Mouse (Mus musculus) spleen, embryonic (tissue): Measurements from ENCODE around the gene Inhbc.
"Not testable (repeated sequence)": the region's sequence is repeated elsewhere in the genome, so short reads cannot be mapped to it uniquely, and the experiment has no call there.

Experiments
- CTCF ChIA-PET: fragments of 350-600 bp; sonication (Branson Sonifier 250); formaldehyde crosslinking; loops from one replicate; lab custom pipeline; 2022; lab: Charles Lee

The Inhbc gene

GRCm38 (mm10) chr10:127330212-127330611, 40.0 kb downstream of the Inhbc start:
- CTCF ChIA-PET, result no interaction called here

- CTCF ChIA-PET, result no interaction called here
These were observed 42.6 kb downstream of the Inhbc start for GRCm38 (mm10) chr10:127327461-127328145.

GRCm38 (mm10) chr10:127326828-127327227, 43.4 kb downstream of the Inhbc start:
- CTCF ChIA-PET, result interaction anchor here (0.6 kb wide), 1 partner anchor 50 kb away, joined by 3 read pairs; no protein-coding TSS in a partner anchor

- CTCF ChIA-PET, result interaction anchor here (0.6 to 0.9 kb wide), 3 partner anchors 7 to 50 kb away, joined by 3 to 6 read pairs (median 3); no protein-coding TSS in a partner anchor
These were observed 44.0 kb downstream of the Inhbc start for GRCm38 (mm10) chr10:127326017-127326801.

- CTCF ChIA-PET, result interaction anchor here (0.7 to 0.9 kb wide), 2 partner anchors 8 to 14 kb away, joined by 3 to 6 read pairs; no protein-coding TSS in a partner anchor
These were observed 44.7 kb downstream of the Inhbc start for GRCm38 (mm10) chr10:127325454-127326016.

GRCm38 (mm10) chr10:127324495-127324894, 45.7 kb downstream of the Inhbc start:
- CTCF ChIA-PET, result no interaction called here

- CTCF ChIA-PET, result interaction anchor here (0.7 to 1.1 kb wide), 4 partner anchors 9 to 15 kb away, joined by 3 to 4 read pairs (median 3); no protein-coding TSS in a partner anchor
These were observed 46.9 kb downstream of the Inhbc start for GRCm38 (mm10) chr10:127323131-127323855.

- CTCF ChIA-PET, result interaction anchor here (0.7 to 1.1 kb wide), 3 partner anchors 11 to 16 kb away, joined by 3 to 4 read pairs (median 3); no protein-coding TSS in a partner anchor
These were observed 47.6 kb downstream of the Inhbc start for GRCm38 (mm10) chr10:127322669-127323068.

- CTCF ChIA-PET, result interaction anchor here (1.0 kb wide), 1 partner anchor 15 kb away, joined by 4 read pairs; no protein-coding TSS in a partner anchor
These were observed 48.1 kb downstream of the Inhbc start for GRCm38 (mm10) chr10:127322178-127322577.

GRCm38 (mm10) chr10:127321621-127322020, 48.6 kb downstream of the Inhbc start, which contains the start of gene Arhgap9:
Gene Arhgap9 (plus strand): TSS chr10:127321964.
- CTCF ChIA-PET, result no interaction called here

- CTCF ChIA-PET, result interaction anchor here (1.4 kb wide), 1 partner anchor 18 kb away, joined by 3 read pairs; no protein-coding TSS in a partner anchor
These were observed 50.3 kb downstream of the Inhbc start for GRCm38 (mm10) chr10:127319969-127320368.

- CTCF ChIA-PET, result no interaction called here
These were observed 52.2 kb downstream of the Inhbc start for GRCm38 (mm10) chr10:127318009-127318408.

GRCm38 (mm10) chr10:127317277-127317676, 53.0 kb downstream of the Inhbc start:
- CTCF ChIA-PET, result interaction anchor here (0.6 kb wide), 1 partner anchor 11 kb away, joined by 5 read pairs; no protein-coding TSS in a partner anchor

GRCm38 (mm10) chr10:127314950-127315349, 55.3 kb downstream of the Inhbc start:
- CTCF ChIA-PET, result not testable (repeated sequence)

- CTCF ChIA-PET, result interaction anchor here (0.6 kb wide), 1 partner anchor 81 kb away, joined by 11 read pairs; no protein-coding TSS in a partner anchor
These were observed 56.7 kb downstream of the Inhbc start for GRCm38 (mm10) chr10:127313516-127313915.

- CTCF ChIA-PET, result interaction anchor here (1.2 kb wide), 1 partner anchor 21 kb away, joined by 5 read pairs; no protein-coding TSS in a partner anchor
These were observed 57.4 kb downstream of the Inhbc start for GRCm38 (mm10) chr10:127312858-127313257.

GRCm38 (mm10) chr10:127312356-127312676, 57.9 kb downstream of the Inhbc start:
- CTCF ChIA-PET, result interaction anchor here (0.6 to 1.2 kb wide), 2 partner anchors 11 to 20 kb away, joined by 3 to 5 read pairs; no protein-coding TSS in a partner anchor

GRCm38 (mm10) chr10:127311476-127312355, 58.5 kb downstream of the Inhbc start, which contains the start of gene Mars:
Gene Mars (minus strand): TSS chr10:127311786.
- CTCF ChIA-PET, result interaction anchor here (0.6 to 1.2 kb wide), 2 partner anchors 11 to 19 kb away, joined by 3 to 5 read pairs; no protein-coding TSS in a partner anchor
